Mouse (Mus musculus) liver, embryonic 15.5 days (tissue): ENCODE measurements around the gene Gm49393. TPM values are rescaled to one million over a fixed set of nuclear protein-coding genes. Genes with fewer than 3 reads are reported as not detected.

Source experiments
- polyA plus RNA-seq: library from polyadenylated mRNA; unstranded; fragments of >200 nt; fragmentation: Nextera tagmentation; extraction: Ambion mirVana; gene quantifications from 2 replicates; pipeline ENCODE4 v1.2.1, GENCODE M21; 2015

The Gm49393 gene
- polyA plus RNA-seq, 1 experiment from 2014 or later = not detected

Other genes starting within 250 kb of the Gm49393 start
- not detected in 2 replicates for gene BC051665, start 149.2 kb downstream of the Gm49393 start, polyA plus RNA-seq
- not detected in 2 replicates for gene Ctsll3, start 132.7 kb downstream of the Gm49393 start, polyA plus RNA-seq
- 0.06 TPM in 1 of 2 replicates, not detected in the other for gene 4930486L24Rik, start 71.1 kb downstream of the Gm49393 start, polyA plus RNA-seq
- gene Gm49392, start 38.7 kb downstream of the Gm49393 start, polyA plus RNA-seq = 0.26 TPM in 1 of 2 replicates, not detected in the other
- gene Ctla2b, start 38.1 kb downstream of the Gm49393 start, polyA plus RNA-seq = 4.1 and 5.6 TPM in 2 replicates
- not detected in 2 replicates for gene Tpbpb, start 30.7 kb downstream of the Gm49393 start, polyA plus RNA-seq
- gene Gm49391, start 981 bp upstream of the Gm49393 start, polyA plus RNA-seq = 0.82 and 2.5 TPM in 2 replicates
- 24.2 and 25.8 TPM in 2 replicates for gene Ctla2a, start 1.0 kb upstream of the Gm49393 start, polyA plus RNA-seq
- not detected in 2 replicates for gene Tpbpa, start 6.4 kb upstream of the Gm49393 start, polyA plus RNA-seq
- gene Ctsj, start 70.4 kb upstream of the Gm49393 start, polyA plus RNA-seq = not detected in 2 replicates
- not detected in 2 replicates for gene Ctsq, start 105.0 kb upstream of the Gm49393 start, polyA plus RNA-seq
- not detected in 2 replicates for gene Ctsr, start 228.7 kb upstream of the Gm49393 start, polyA plus RNA-seq